Mouse (Mus musculus) lung, postnatal 36 days (tissue): Measurements from ENCODE around the gene 2810408A11Rik.
"Not testable (repeated sequence)": the region's sequence is repeated elsewhere in the genome, so short reads cannot be mapped to it uniquely, and the experiment has no call there.

Experiments used
- DNase-seq: peaks from one replicate; pipeline ENCODE4 v3.0.0; 2022; ENCODE audit warnings: mixed read lengths

The 2810408A11Rik gene

GRCm38 (mm10) chr11:69878952-69879351, 21.8 kb downstream of the 2810408A11Rik start:
- DNase-seq: no peak

GRCm38 (mm10) chr11:69878399-69878798, 22.4 kb downstream of the 2810408A11Rik start:
- no peak for DNase-seq

- no peak for DNase-seq
Measured at GRCm38 (mm10) chr11:69877878-69878277, 22.9 kb downstream of the 2810408A11Rik start, which contains the start of gene Tmem95. Tmem95 (minus strand) TSS chr11:69878018.

- DNase-seq: peak; percentile 92
Measured at GRCm38 (mm10) chr11:69876867-69877266, 23.9 kb downstream of the 2810408A11Rik start.

- DNase-seq: peak; percentile 88
Measured at GRCm38 (mm10) chr11:69876186-69876585, 24.6 kb downstream of the 2810408A11Rik start.

GRCm38 (mm10) chr11:69872451-69872850, 28.3 kb downstream of the 2810408A11Rik start:
- DNase-seq: no peak

GRCm38 (mm10) chr11:69871822-69872221, 29.0 kb downstream of the 2810408A11Rik start:
- DNase-seq: no peak

- DNase-seq: no peak
Measured at GRCm38 (mm10) chr11:69870289-69871069, 30.3 kb downstream of the 2810408A11Rik start.

GRCm38 (mm10) chr11:69867335-69867734, 33.5 kb downstream of the 2810408A11Rik start:
- DNase-seq: peak; percentile 58

- DNase-seq: no peak
Measured at GRCm38 (mm10) chr11:69865561-69865960, 35.2 kb downstream of the 2810408A11Rik start.

- no peak for DNase-seq
Measured at GRCm38 (mm10) chr11:69864138-69864860, 36.5 kb downstream of the 2810408A11Rik start.

GRCm38 (mm10) chr11:69863729-69864128, 37.1 kb downstream of the 2810408A11Rik start:
- not testable (repeated sequence) for DNase-seq

GRCm38 (mm10) chr11:69858113-69858998, 42.4 kb downstream of the 2810408A11Rik start, which contains the start of gene Tnk1:
Tnk1 (minus strand) TSS chr11:69858730.
- DNase-seq: peak; percentile 85

- peak; percentile 50 for DNase-seq
Measured at GRCm38 (mm10) chr11:69855347-69855746, 45.4 kb downstream of the 2810408A11Rik start.

GRCm38 (mm10) chr11:69854680-69855079, 46.1 kb downstream of the 2810408A11Rik start:
- DNase-seq: no peak

- DNase-seq: no peak
Measured at GRCm38 (mm10) chr11:69853994-69854393, 46.8 kb downstream of the 2810408A11Rik start.

GRCm38 (mm10) chr11:69850754-69851153, 50.0 kb downstream of the 2810408A11Rik start:
- no peak for DNase-seq

GRCm38 (mm10) chr11:69849884-69850283, 50.9 kb downstream of the 2810408A11Rik start:
- DNase-seq: no peak

- DNase-seq: peak; percentile 19
Measured at GRCm38 (mm10) chr11:69849128-69849527, 51.7 kb downstream of the 2810408A11Rik start.

GRCm38 (mm10) chr11:69848021-69848420, 52.8 kb downstream of the 2810408A11Rik start:
- DNase-seq: no peak
